ENCODE assay signal across 20 mouse cellular contexts in the genomic region with DNA sequence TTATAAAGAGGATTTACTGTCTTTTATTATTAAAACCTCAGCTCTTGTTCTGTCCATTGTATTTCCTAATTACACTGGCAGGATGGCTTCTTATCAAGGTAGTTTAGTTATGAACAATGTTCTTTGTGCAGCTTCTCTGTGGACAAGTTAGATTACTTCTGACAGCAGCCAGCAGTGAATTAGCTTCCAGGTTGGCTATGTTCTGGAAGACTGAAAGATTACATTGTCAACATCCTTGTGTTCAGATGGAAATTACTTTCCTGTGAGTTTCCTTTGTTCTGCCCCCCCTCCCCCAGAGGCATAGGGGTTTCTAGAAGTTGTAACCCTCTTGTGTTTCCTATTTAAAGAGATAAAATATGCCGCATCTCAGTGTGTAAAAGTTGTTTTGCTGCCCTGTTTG.
"Had no signal": no experiment of that assay in that cellular context is flagged by ENCODE, and none has a peak within 500 bp of the region (broad histone marks: within the 10 kb centered on the region; RNA-seq: fewer than 3 reads in every experiment).

No protein-coding gene starts in this region.

- H3K9ac ChIP-seq: intestine, embryonic 15.5 days; limb, embryonic 12.5 days; limb, embryonic 15.5 days; liver, embryonic 15.5 days; midbrain, embryonic 12.5 days; neural tube, embryonic 13.5 days; stomach, embryonic 15.5 days had no signal

- ATAC-seq: intestine, embryonic 15.5 days; midbrain, embryonic 16.5 days had no signal

- H3K9me3 ChIP-seq: intestine, embryonic 15.5 days; limb, embryonic 12.5 days; limb, embryonic 15.5 days; liver, embryonic 15.5 days; midbrain, embryonic 12.5 days; neural tube, embryonic 13.5 days; stomach, embryonic 15.5 days had no signal

- H3K4me1 ChIP-seq: intestine, embryonic 15.5 days; limb, embryonic 12.5 days; limb, embryonic 15.5 days; liver, embryonic 15.5 days; neural tube, embryonic 13.5 days; stomach, embryonic 15.5 days had no signal

- DNase-seq: kidney, adult 18-20 months; kidney, adult 9 months; kidney, postnatal 14 days; kidney, postnatal 4 days; left cerebral cortex, postnatal 4 days; lung, adult 2 months; lung, postnatal 14 days; right cerebral cortex, postnatal 25 days; spleen, adult 18-20 months; thymus, postnatal 25 days had no signal

- H3K36me3 ChIP-seq: intestine, embryonic 15.5 days; limb, embryonic 12.5 days; limb, embryonic 15.5 days; liver, embryonic 15.5 days; midbrain, embryonic 12.5 days; neural tube, embryonic 13.5 days; stomach, embryonic 15.5 days had no signal

- H3K27ac ChIP-seq: intestine, embryonic 15.5 days; limb, embryonic 12.5 days; liver, embryonic 15.5 days; midbrain, embryonic 12.5 days; neural tube, embryonic 13.5 days; stomach, embryonic 15.5 days had no signal

- H3K4me2 ChIP-seq: intestine, embryonic 15.5 days; limb, embryonic 12.5 days; limb, embryonic 15.5 days; liver, embryonic 11.5 days; liver, embryonic 15.5 days; midbrain, embryonic 12.5 days; neural tube, embryonic 13.5 days; stomach, embryonic 15.5 days had no signal

- H3K4me3 ChIP-seq: intestine, embryonic 15.5 days; limb, embryonic 12.5 days; limb, embryonic 15.5 days; liver, embryonic 15.5 days; midbrain, embryonic 12.5 days; myocyte; neural tube, embryonic 13.5 days; stomach, embryonic 15.5 days had no signal

- H3K27me3 ChIP-seq: intestine, embryonic 15.5 days; limb, embryonic 12.5 days; limb, embryonic 15.5 days; liver, embryonic 15.5 days; midbrain, embryonic 12.5 days; neural tube, embryonic 13.5 days; stomach, embryonic 15.5 days had no signal
